ENCODE assay signal across 29 mouse cellular contexts in genomic region chr15:36660986-36661385, GRCm38 (mm10).
A peak's percentile ranks its signal among the peaks of the same experiment; 100 is the strongest.
DNase-seq lines count a peak whose midpoint lies in the region; ATAC-seq and TF ChIP-seq lines count a peak whose summit lies in the region.
"Had no signal": no experiment of that assay in that cellular context is flagged by ENCODE, and none has a peak within 500 bp of the region (broad histone marks: within the 10 kb centered on the region; RNA-seq: fewer than 3 reads in every experiment).

No protein-coding gene starts in this region.

- no peak overlapping the region for H3K4me2 ChIP-seq in midbrain, embryonic 11.5 days
- no peak overlapping the region for H3K4me2 ChIP-seq in midbrain, postnatal 0 days (ENCODE audit: low read depth, low read length, poor library complexity, severe bottlenecking)
- H3K4me2 ChIP-seq in limb, embryonic 15.5 days, result no peak overlapping the region
- H3K4me2 ChIP-seq in intestine, embryonic 15.5 days (replicated peaks), result no peak overlapping the region
- H3K4me2 ChIP-seq: heart, embryonic 13.5 days; hindbrain, embryonic 14.5 days; kidney, embryonic 15.5 days; lung, embryonic 14.5 days; midbrain, embryonic 12.5 days had no signal

- TF ChIP-seq CTCF in midbrain, postnatal 0 days (IDR thresholded peaks at IDR 0.05), result no peak

- 86% methylated on average over 7 of the region's 7 CpGs for WGBS in midbrain, embryonic 11.5 days
- 87% methylated on average over 7 of the region's 7 CpGs for WGBS in midbrain, postnatal 0 days
- 50% methylated on average over 7 of the region's 7 CpGs for WGBS in limb, embryonic 10.5 days
- 26% methylated on average over 7 of the region's 7 CpGs for WGBS in limb, embryonic 15.5 days
- 75% methylated on average over 7 of the region's 7 CpGs for WGBS in intestine, embryonic 15.5 days

- no peaks in the 10 kb centered on the region for H3K9me3 ChIP-seq in midbrain, embryonic 11.5 days (ENCODE audit: control insufficient read depth, low read length)
- H3K9me3 ChIP-seq in midbrain, postnatal 0 days (ENCODE audit: low read length), result no peaks in the 10 kb centered on the region
- no peaks in the 10 kb centered on the region for H3K9me3 ChIP-seq in limb, embryonic 10.5 days (replicated peaks)
- no peaks in the 10 kb centered on the region for H3K9me3 ChIP-seq in limb, embryonic 15.5 days
- H3K9me3 ChIP-seq in intestine, embryonic 15.5 days, result no peaks in the 10 kb centered on the region
- H3K9me3 ChIP-seq: heart, embryonic 13.5 days; kidney, embryonic 15.5 days; midbrain, embryonic 12.5 days had no signal

- H3K4me1 ChIP-seq in midbrain, embryonic 11.5 days (ENCODE audit: control insufficient read depth, insufficient read depth, low read length), result no peaks in the 10 kb centered on the region
- H3K4me1 ChIP-seq in midbrain, postnatal 0 days (ENCODE audit: insufficient read depth, low read length), result no peaks in the 10 kb centered on the region
- peaks cover 27% of the 10 kb centered on the region for H3K4me1 ChIP-seq in limb, embryonic 10.5 days
- peaks cover 21% of the 10 kb centered on the region for H3K4me1 ChIP-seq in limb, embryonic 15.5 days
- H3K4me1 ChIP-seq in intestine, embryonic 15.5 days (replicated peaks), result no peaks in the 10 kb centered on the region
- H3K4me1 ChIP-seq: heart, embryonic 13.5 days; kidney, embryonic 15.5 days; midbrain, embryonic 12.5 days had no signal

- no peak overlapping the region for H3K9ac ChIP-seq in midbrain, embryonic 11.5 days (ENCODE audit: low read length)
- no peak overlapping the region for H3K9ac ChIP-seq in midbrain, postnatal 0 days (replicated peaks; ENCODE audit: low read length, poor library complexity, severe bottlenecking)
- H3K9ac ChIP-seq in limb, embryonic 15.5 days, result no peak overlapping the region
- H3K9ac ChIP-seq in intestine, embryonic 15.5 days, result no peak overlapping the region
- H3K9ac ChIP-seq: heart, embryonic 13.5 days; hindbrain, embryonic 14.5 days; kidney, embryonic 15.5 days; liver, embryonic 14.5 days; lung, embryonic 14.5 days; midbrain, embryonic 12.5 days had no signal

- H3K27ac ChIP-seq in midbrain, embryonic 11.5 days (ENCODE audit: low read depth, low read length), result no peak overlapping the region
- H3K27ac ChIP-seq in midbrain, postnatal 0 days (ENCODE audit: low read depth, low read length), result no peak overlapping the region
- peak overlapping the region; percentile 36; the same call in 1 of the 2 replicates for H3K27ac ChIP-seq in limb, embryonic 10.5 days
- H3K27ac ChIP-seq in limb, embryonic 15.5 days, result peak overlapping the region; percentile 51
- H3K27ac ChIP-seq in intestine, embryonic 15.5 days, result no peak overlapping the region
- H3K27ac ChIP-seq: heart, embryonic 13.5 days; hindbrain, embryonic 14.5 days; kidney, embryonic 15.5 days; layer of hippocampus, adult 2 months; liver, embryonic 14.5 days; midbrain, embryonic 12.5 days had no signal

- peak; percentile 35 for DNase-seq in midbrain, embryonic 11.5 days (ENCODE audit: low spot score, missing footprints)
- no peak for DNase-seq in midbrain, postnatal 0 days (ENCODE audit: low spot score)
- DNase-seq in embryo, embryonic 11 days, result peak; percentile 57
- DNase-seq in limb, embryonic 10.5 days (ENCODE audit: low spot score), result no peak
- no peak for DNase-seq in B cell, adult 2 months
- DNase-seq: adrenal gland, adult 8-10 months; cerebellum, adult 8-10 months; cerebellum, postnatal 25 days; gastrocnemius, postnatal 25 days; heart, postnatal 10 days; kidney, adult 11 months; kidney, postnatal 25 days; left cerebral cortex, postnatal 4 days; lung, embryonic 14.5 days; retina, postnatal 1 day; right cerebral cortex, postnatal 25 days; spleen, adult 18-20 months; thymus, adult 18-20 months; thymus, postnatal 36 days had no signal

- no peak overlapping the region for H3K4me3 ChIP-seq in midbrain, embryonic 11.5 days (ENCODE audit: low read depth, low read length)
- no peak overlapping the region for H3K4me3 ChIP-seq in midbrain, postnatal 0 days (ENCODE audit: low read depth, low read length)
- H3K4me3 ChIP-seq in limb, embryonic 10.5 days, result no peak overlapping the region
- H3K4me3 ChIP-seq in limb, embryonic 15.5 days, result no peak overlapping the region
- H3K4me3 ChIP-seq in intestine, embryonic 15.5 days (replicated peaks), result no peak overlapping the region
- H3K4me3 ChIP-seq: heart, embryonic 13.5 days; kidney, embryonic 15.5 days; layer of hippocampus, adult 2 months; midbrain, embryonic 12.5 days had no signal

- no peaks in the 10 kb centered on the region for H3K27me3 ChIP-seq in midbrain, embryonic 11.5 days (ENCODE audit: control insufficient read depth, insufficient read depth, low read length)
- no peaks in the 10 kb centered on the region for H3K27me3 ChIP-seq in midbrain, postnatal 0 days (ENCODE audit: insufficient read depth, low read length)
- H3K27me3 ChIP-seq in limb, embryonic 10.5 days (ENCODE audit: low read depth, poor library complexity, severe bottlenecking), result no peaks in the 10 kb centered on the region
- no peaks in the 10 kb centered on the region for H3K27me3 ChIP-seq in limb, embryonic 15.5 days
- H3K27me3 ChIP-seq in intestine, embryonic 15.5 days (replicated peaks), result no peaks in the 10 kb centered on the region
- H3K27me3 ChIP-seq: CH12.LX; heart, embryonic 13.5 days; kidney, embryonic 15.5 days; midbrain, embryonic 12.5 days had no signal

- ATAC-seq in midbrain, embryonic 11.5 days (ENCODE audit: low FRiP score), result no peak
- no peak for ATAC-seq in midbrain, postnatal 0 days (ENCODE audit: low FRiP score)
- ATAC-seq in limb, embryonic 15.5 days (ENCODE audit: insufficient number of reproducible peaks, low FRiP score, low TSS enrichment, low read depth), result peak; percentile 84
- ATAC-seq in intestine, embryonic 15.5 days, result no peak
- ATAC-seq: forebrain, embryonic 14.5 days had no signal

- H3K36me3 ChIP-seq in midbrain, embryonic 11.5 days (ENCODE audit: control insufficient read depth, insufficient read depth, low read length), result no peaks in the 10 kb centered on the region
- no peaks in the 10 kb centered on the region for H3K36me3 ChIP-seq in midbrain, postnatal 0 days (ENCODE audit: insufficient read depth, low read length)
- no peaks in the 10 kb centered on the region for H3K36me3 ChIP-seq in limb, embryonic 10.5 days
- no peaks in the 10 kb centered on the region for H3K36me3 ChIP-seq in limb, embryonic 15.5 days
- H3K36me3 ChIP-seq in intestine, embryonic 15.5 days, result no peaks in the 10 kb centered on the region
- H3K36me3 ChIP-seq: heart, embryonic 13.5 days; kidney, embryonic 15.5 days; midbrain, embryonic 12.5 days had no signal

Comparison
In these comparisons a context has a peak if more than half of its experiments do, and no peak if none do; other contexts are left out.
1. DNase-seq: peak in midbrain, embryonic 11.5 days (single experiment) and embryo, embryonic 11 days (single experiment); none in midbrain, postnatal 0 days (single experiment), limb, embryonic 10.5 days (single experiment) and B cell, adult 2 months (0 of 2).
2. H3K27ac ChIP-seq: peak in limb, embryonic 10.5 days (single experiment) and limb, embryonic 15.5 days (single experiment); none in midbrain, embryonic 11.5 days (single experiment), midbrain, postnatal 0 days (single experiment) and intestine, embryonic 15.5 days (single experiment).